Mouse (Mus musculus) G1E (cell line): ENCODE results near the gene Ptn. TPM values are rescaled to one million over a fixed set of nuclear protein-coding genes. Genes with fewer than 3 reads are reported as not detected.

Experiments
- ATAC-seq: 2 replicates; pipeline ENCODE4 v1.8.0; 2016; ENCODE audit warnings: mild to moderate bottlenecking; ENCODE audit not compliant: insufficient number of reproducible peaks, poor library complexity, low FRiP score, severe bottlenecking; ENCODE audit errors: extremely low read depth
- DNase-seq: peaks from one replicate; pipeline ENCODE4 v3.0.0; 2012; ENCODE audit warnings: low spot score
- H3K27me3 ChIP-seq: 2 replicates; pipeline ENCODE4 v1.6.1; 2012; ENCODE audit warnings: mild to moderate bottlenecking, low read length, inconsistent platforms; ENCODE audit not compliant: insufficient read depth
- H3K36me3 ChIP-seq: replicated peaks from 2 replicates; pipeline ENCODE3; 2012; ENCODE audit warnings: mild to moderate bottlenecking, inconsistent platforms
- H3K4me1 ChIP-seq: 2 replicates; pipeline ENCODE4 v1.6.1; 2012; ENCODE audit warnings: low read depth, low read length, inconsistent platforms, mixed read lengths; ENCODE audit not compliant: insufficient read depth
- H3K4me3 ChIP-seq: 2 replicates; pipeline ENCODE4 v1.5.1; 2012; ENCODE audit warnings: low read depth, mild to moderate bottlenecking, inconsistent platforms, low read length, moderate library complexity, mixed read lengths
- H3K9me3 ChIP-seq: replicated peaks from 2 replicates; pipeline ENCODE4 v1.6.1; 2012; ENCODE audit warnings: inconsistent platforms
- CTCF ChIP-seq: IDR thresholded peaks from 2 replicates; pipeline ENCODE4 v1.5.1; 2012; ENCODE audit warnings: low read depth, low read length, inconsistent platforms, mixed read lengths
- GATA1 ChIP-seq: IDR thresholded peaks from 2 replicates; pipeline ENCODE4 v1.6.1; 2012; ENCODE audit warnings: borderline replicate concordance, low read length, inconsistent platforms, mixed read lengths
- GATA2 ChIP-seq: IDR thresholded peaks from 2 replicates; pipeline ENCODE4 v1.6.1; 2012; ENCODE audit warnings: low read depth, low read length, inconsistent platforms, borderline replicate concordance
- POLR2AphosphoS5 ChIP-seq: IDR thresholded peaks from 2 replicates; pipeline ENCODE4 v1.6.1; 2012; ENCODE audit warnings: low read depth, low read length, inconsistent platforms; ENCODE audit not compliant: insufficient replicate concordance
- TAL1 ChIP-seq: conservative IDR thresholded peaks from 2 replicates; pipeline ENCODE4 v1.6.1; 2012; ENCODE audit warnings: low read depth, low read length, inconsistent platforms, mixed read lengths
- polyA plus RNA-seq: library from polyadenylated mRNA; stranded (reverse); fragments of >175 nt; gene quantifications from 2 replicates; pipeline ENCODE4 v1.2.3, GENCODE M21; 2012
- total RNA-seq, 2 experiments: library from RNA; stranded (forward) in 1 of 2; stranded (reverse) in 1 of 2; fragments of 200-1000 nt in 1 of 2; fragments of >200 nt in 1 of 2; fragmentation: Nextera tagmentation in 1 of 2; gene quantifications; 2 replicates each; pipeline ENCODE4 v1.2.3; 2014 to 2017

Gene Ptn
- total and polyA plus RNA-seq, 3 experiments = not detected

GRCm38 (mm10) chr6:36789261-36789660 is 20.8 kb downstream of the Ptn start:
- Histone ChIP-seq H3K9me3 (no peaks in the 10 kb centered on the region), H3K27me3 (no peaks in the 10 kb centered on the region), H3K36me3 (no peaks in the 10 kb centered on the region), H3K4me3 (no peak overlapping the region), H3K4me1 (no peaks in the 10 kb centered on the region)
- no peak for ATAC-seq
- DNase-seq = no peak
- TF ChIP-seq GATA2 = no peak
- no peak for TF ChIP-seq POLR2AphosphoS5
- TF ChIP-seq TAL1 = no peak
- TF ChIP-seq GATA1 = no peak
- TF ChIP-seq CTCF = no peak

DNA sequence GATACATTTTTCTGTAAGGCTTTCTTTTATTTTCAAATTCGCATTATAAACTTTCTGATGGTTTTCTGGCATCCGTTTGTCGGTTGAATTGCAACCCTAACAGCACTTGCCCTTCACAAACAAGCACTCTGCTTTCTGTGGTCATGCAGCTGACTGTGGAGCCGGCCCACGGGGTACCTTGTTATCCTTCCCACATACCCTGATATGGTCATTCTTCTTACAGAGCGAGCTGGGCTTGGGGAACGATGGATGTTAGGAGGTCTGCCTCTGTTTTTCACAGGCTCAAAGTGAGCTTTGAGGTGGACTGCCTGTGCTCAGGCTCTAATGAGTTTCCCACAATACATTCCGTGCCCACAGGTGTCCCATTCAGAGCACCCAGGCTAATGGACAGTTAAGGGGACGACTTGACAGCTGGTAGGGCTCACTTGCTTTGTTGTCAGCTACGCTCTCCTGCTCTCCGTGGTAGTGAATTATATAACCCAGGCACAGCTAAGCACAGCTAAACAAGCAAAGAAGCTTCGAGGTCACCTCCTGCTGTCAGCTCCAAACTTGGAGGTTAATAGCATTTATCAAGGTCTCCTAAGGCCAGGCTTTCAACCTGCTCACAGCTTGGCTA is 21.3 kb downstream of the Ptn start:
- H3K4me1 ChIP-seq = no peaks in the 10 kb centered on the region
- H3K4me3 ChIP-seq = no peak overlapping the region
- no peak for TF ChIP-seq TAL1
- ATAC-seq = no peak
- DNase-seq = no peak
- no peaks in the 10 kb centered on the region for H3K36me3 ChIP-seq
- no peaks in the 10 kb centered on the region for H3K9me3 ChIP-seq
- no peaks in the 10 kb centered on the region for H3K27me3 ChIP-seq

DNA sequence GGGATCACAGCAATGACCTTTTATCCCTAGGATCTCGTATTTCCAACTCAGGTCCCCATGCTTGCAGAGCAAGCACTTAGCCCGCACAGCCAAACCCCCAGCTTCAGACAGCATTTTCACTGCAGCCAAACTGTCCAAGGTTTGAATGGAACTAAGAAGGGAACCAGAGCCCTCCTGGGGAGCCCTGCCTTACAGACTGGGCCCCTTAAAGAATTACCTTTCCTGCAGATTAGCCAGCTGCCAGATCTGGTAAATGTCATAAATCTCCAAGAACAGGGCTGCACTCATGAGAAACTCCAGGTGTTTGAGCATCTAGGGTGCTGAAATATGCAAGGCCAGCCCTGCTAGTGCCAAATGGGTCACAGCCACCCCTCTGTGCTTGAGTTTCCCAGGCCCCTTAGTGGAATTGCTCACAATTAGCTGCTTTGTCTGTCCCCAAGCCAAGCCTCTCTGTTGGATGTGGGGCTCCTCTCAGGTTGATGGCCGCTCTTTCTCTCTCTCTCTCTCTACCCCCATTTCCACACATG is 25.3 kb downstream of the Ptn start:
- Histone ChIP-seq H3K36me3 (no peaks in the 10 kb centered on the region), H3K27me3 (no peaks in the 10 kb centered on the region), H3K4me3 (no peak overlapping the region), H3K9me3 (no peaks in the 10 kb centered on the region), H3K4me1 (no peaks in the 10 kb centered on the region)
- DNase-seq (no peak), ATAC-seq (no peak)
- TF ChIP-seq CTCF (no peak), TAL1 (no peak), GATA2 (no peak), POLR2AphosphoS5 (no peak), GATA1 (no peak)

DNA sequence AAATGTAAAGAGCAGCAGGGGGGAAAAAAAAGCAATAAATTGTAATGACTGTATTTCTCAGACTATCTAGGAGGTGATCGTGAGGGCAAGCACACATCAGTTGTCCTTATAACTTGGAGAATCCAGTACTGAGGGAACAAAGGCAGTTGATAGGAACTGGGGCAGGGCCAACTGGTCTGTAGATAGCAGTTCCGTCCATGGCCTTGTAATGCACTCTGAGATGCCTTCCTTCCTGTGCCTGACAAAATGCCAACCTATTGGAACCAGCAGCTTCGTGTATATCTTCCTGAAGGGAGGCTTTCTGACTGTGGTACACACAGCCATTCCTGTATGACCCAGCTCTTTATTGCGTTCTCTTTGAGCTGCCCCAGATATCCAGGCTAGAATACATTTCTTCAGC is 27.5 kb downstream of the Ptn start:
- DNase-seq (no peak), ATAC-seq (no peak)
- H3K4me3 ChIP-seq = no peak overlapping the region
- TF ChIP-seq GATA1 (no peak), CTCF (no peak), TAL1 (no peak), GATA2 (no peak), POLR2AphosphoS5 (no peak)
- no peaks in the 10 kb centered on the region for H3K4me1 ChIP-seq
- H3K27me3 ChIP-seq = no peaks in the 10 kb centered on the region
- no peaks in the 10 kb centered on the region for H3K36me3 ChIP-seq
- H3K9me3 ChIP-seq = no peaks in the 10 kb centered on the region

DNA sequence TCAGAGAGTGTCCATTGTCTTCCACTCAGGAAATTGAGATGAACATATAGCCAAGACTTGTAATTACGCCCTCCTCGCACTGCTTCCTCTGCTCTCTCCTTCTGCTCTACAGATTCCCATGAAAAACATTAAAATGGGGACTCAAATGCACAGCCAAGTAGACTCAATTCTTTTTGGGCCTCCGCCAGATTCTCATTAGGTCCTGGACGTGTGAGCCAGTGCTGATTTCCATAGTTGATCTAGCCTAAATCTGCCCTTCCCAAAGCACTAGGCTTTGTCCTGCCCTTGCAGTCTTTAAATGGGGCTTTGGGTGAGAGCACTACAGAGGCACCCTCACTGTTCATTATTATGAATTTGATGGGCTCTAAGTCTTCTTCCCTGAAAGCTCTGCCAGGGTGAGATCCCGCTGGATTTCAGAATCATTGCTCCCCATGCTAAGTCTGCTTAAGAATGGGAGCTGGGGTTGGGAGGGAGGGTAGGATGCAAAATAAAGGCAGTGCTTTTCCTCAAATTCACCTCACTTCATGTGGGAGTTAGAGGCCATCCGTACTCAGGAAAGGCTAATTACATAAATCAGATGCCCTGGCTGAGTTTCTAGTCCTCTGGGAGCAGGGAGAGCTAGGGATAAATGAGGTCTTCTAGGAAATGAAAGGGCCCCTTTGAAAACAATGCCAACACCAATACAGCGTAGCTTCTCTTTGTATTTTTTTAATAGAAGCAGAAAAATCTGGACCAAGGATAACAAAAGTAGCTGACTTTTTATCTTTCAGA is 32.3 kb downstream of the Ptn start:
- Histone ChIP-seq H3K4me1 (no peaks in the 10 kb centered on the region), H3K4me3 (no peak overlapping the region), H3K36me3 (no peaks in the 10 kb centered on the region), H3K27me3 (no peaks in the 10 kb centered on the region), H3K9me3 (no peaks in the 10 kb centered on the region)
- TF ChIP-seq POLR2AphosphoS5 (no peak), TAL1 (no peak), GATA1 (no peak), CTCF (no peak), GATA2 (no peak)
- ATAC-seq = no peak
- no peak for DNase-seq

GRCm38 (mm10) chr6:36777039-36777438 is 33.0 kb downstream of the Ptn start:
- Histone ChIP-seq H3K9me3 (no peaks in the 10 kb centered on the region), H3K36me3 (no peaks in the 10 kb centered on the region), H3K27me3 (no peaks in the 10 kb centered on the region), H3K4me3 (no peak overlapping the region), H3K4me1 (no peaks in the 10 kb centered on the region)
- TF ChIP-seq GATA2 = no peak
- no peak for TF ChIP-seq CTCF
- TF ChIP-seq POLR2AphosphoS5 = no peak
- TF ChIP-seq TAL1 = no peak
- TF ChIP-seq GATA1 = no peak
- ATAC-seq (no peak), DNase-seq (no peak)
